Mouse (Mus musculus) embryonic facial prominence, embryonic 11.5 days (tissue): Measurements from ENCODE around the gene Cox7a2l. TPM values are rescaled to one million over a fixed set of nuclear protein-coding genes. Genes with fewer than 3 reads are reported as not detected.
A peak's percentile ranks its signal among the peaks of the same experiment; 100 is the strongest.

ENCODE experiments used
- ATAC-seq: fragments of 200-750 bp; cut with Nextera tagmentation; replicated peaks from 2 replicates; pipeline ENCODE4 v1.8.0; 2017; ENCODE audit warnings: low read depth; ENCODE audit not compliant: insufficient number of reproducible peaks, low FRiP score, low TSS enrichment
- DNase-seq: peaks from one replicate; pipeline ENCODE4 v3.0.0-alpha.2; 2015; ENCODE audit warnings: low spot score
- H3K27ac ChIP-seq: fragments of 300-500 bp; sonication (generic); replicated peaks from 2 replicates; pipeline ENCODE4 v1.5.1; 2014; ENCODE audit warnings: mild to moderate bottlenecking, low read depth, low read length, control low read depth
- H3K27me3 ChIP-seq: fragments of 300-500 bp; sonication (generic); 2 replicates; pipeline ENCODE4 v1.6.1; 2014; ENCODE audit warnings: mild to moderate bottlenecking, low read length, moderate library complexity, mixed read lengths; ENCODE audit not compliant: control insufficient read depth, insufficient read depth
- H3K36me3 ChIP-seq: fragments of 300-500 bp; sonication (generic); replicated peaks from 2 replicates; pipeline ENCODE4 v1.6.1; 2014; ENCODE audit warnings: low read depth, mild to moderate bottlenecking, low read length, moderate library complexity, mixed read lengths; ENCODE audit not compliant: control insufficient read depth, insufficient read depth
- H3K4me1 ChIP-seq: fragments of 300-500 bp; sonication (generic); 2 replicates; pipeline ENCODE4 v1.6.1; 2014; ENCODE audit warnings: low read length, mixed read lengths; ENCODE audit not compliant: control insufficient read depth, insufficient read depth
- H3K4me2 ChIP-seq: fragments of 300-500 bp; sonication (generic); 2 replicates; pipeline ENCODE4 v1.6.1; 2014; ENCODE audit warnings: low read depth, mild to moderate bottlenecking, control low read depth, low read length, moderate library complexity
- H3K4me3 ChIP-seq: fragments of 300-500 bp; sonication (generic); 2 replicates; pipeline ENCODE4 v1.5.1; 2014; ENCODE audit warnings: low read depth, low read length, control low read depth
- H3K9ac ChIP-seq: fragments of 300-500 bp; sonication (generic); replicated peaks from 2 replicates; pipeline ENCODE4 v1.6.1; 2014; ENCODE audit warnings: mild to moderate bottlenecking, control low read depth, low read length
- H3K9me3 ChIP-seq: fragments of 300-500 bp; sonication (generic); replicated peaks from 2 replicates; pipeline ENCODE4 v1.6.1; 2016; ENCODE audit warnings: mild to moderate bottlenecking, low read length, inconsistent platforms, mixed read lengths; ENCODE audit not compliant: control insufficient read depth
- WGBS: fragments of 180-500 bp; shearing (Covaris S2); extraction: QIAGEN DNeasy Blood & Tissue Kit; methylation state at CpG from one replicate; pipeline ENCODE4 v1.1.7; 2014; 5-methylcytosine and 5-hydroxymethylcytosine counted together
- polyA plus RNA-seq: library from polyadenylated mRNA; unstranded; fragments of >200 nt; fragmentation: Nextera tagmentation; extraction: Ambion mirVana; gene quantifications from 2 replicates; pipeline ENCODE4 v1.2.1, GENCODE M21; 2014

Gene Cox7a2l
- polyA plus RNA-seq, 1 experiment from 2014 or later = 164 TPM

DNA sequence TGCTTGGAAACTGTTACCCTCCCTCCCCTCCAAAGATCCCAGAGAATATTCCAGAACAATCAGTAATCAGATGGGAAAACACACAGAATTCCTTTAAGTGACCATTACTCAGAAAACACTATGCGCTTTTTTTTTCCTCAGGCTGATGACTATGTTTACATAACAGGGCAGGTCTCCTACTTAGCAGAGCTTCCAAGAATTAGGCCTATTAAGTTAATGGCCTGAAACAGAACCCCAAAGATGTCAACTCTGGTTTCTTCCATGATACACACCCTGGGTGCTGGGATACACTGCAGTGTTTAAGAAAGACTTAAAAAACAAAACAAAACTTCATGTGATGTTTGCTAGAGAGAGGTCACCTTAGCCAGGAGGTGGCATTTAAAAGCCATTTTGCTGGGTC, 21.6 kb upstream of the Cox7a2l start:
- Histone ChIP-seq H3K4me3 (no peak overlapping the region), H3K9ac (no peak overlapping the region), H3K27me3 (no peaks in the 10 kb centered on the region), H3K27ac (no peak overlapping the region), H3K4me1 (no peaks in the 10 kb centered on the region), H3K36me3 (no peaks in the 10 kb centered on the region), H3K4me2 (no peak overlapping the region), H3K9me3 (no peaks in the 10 kb centered on the region; the same call in 1 of the 2 replicates)
- no peak for ATAC-seq
- no peak for DNase-seq
- WGBS = 41% methylated on average over 1 of the region's 1 CpGs

DNA sequence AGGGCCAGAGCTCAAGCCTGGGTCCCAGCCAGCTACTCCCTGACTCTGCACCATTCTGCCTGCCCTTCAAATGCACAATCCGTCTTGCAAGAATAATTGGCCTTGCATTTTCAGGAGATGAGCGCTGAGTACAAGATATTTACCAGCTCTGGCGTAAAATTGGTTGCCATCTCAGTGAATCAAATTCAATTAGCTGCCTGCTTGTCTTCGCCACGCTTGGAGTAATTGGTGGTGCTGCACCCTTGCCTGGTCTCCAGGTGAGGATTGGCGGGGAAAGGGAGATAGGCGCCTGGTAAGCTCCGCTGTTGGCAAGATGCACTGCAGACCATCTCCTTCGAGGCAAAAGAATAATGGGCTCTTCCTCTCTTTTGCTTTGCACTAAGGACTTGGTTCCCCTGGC, 21.0 kb upstream of the Cox7a2l start:
- Histone ChIP-seq H3K27me3 (no peaks in the 10 kb centered on the region), H3K36me3 (no peaks in the 10 kb centered on the region), H3K4me3 (no peak overlapping the region), H3K27ac (no peak overlapping the region), H3K4me2 (no peak overlapping the region), H3K9me3 (no peaks in the 10 kb centered on the region; the same call in 1 of the 2 replicates), H3K9ac (no peak overlapping the region), H3K4me1 (no peaks in the 10 kb centered on the region)
- ATAC-seq (no peak), DNase-seq (no peak)
- WGBS = 69% methylated on average over 9 of the region's 9 CpGs

DNA sequence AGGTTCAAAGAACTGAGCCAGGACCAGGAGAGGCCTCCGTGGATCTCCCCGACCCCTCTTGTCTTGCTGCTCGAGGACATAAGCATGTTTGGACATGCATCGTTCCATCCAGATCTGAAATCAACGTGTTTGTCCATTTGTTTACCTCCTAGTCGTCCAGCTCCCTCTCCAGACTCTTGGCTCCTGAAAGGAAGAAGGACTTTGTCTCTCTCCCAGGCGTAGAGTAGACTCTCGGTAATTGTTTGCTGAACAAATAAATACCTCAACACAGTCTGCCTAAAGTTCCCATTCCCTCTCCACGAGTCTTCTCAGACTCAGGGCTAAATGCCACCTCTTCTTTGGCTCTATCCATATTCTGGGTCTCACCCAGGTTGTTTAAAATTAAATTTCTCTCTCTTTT, 16.0 kb upstream of the Cox7a2l start:
- H3K4me3 ChIP-seq = no peak overlapping the region
- no peaks in the 10 kb centered on the region for H3K4me1 ChIP-seq
- H3K27ac ChIP-seq = no peak overlapping the region
- no peaks in the 10 kb centered on the region for H3K36me3 ChIP-seq
- no peak for DNase-seq
- 78% methylated on average over 9 of the region's 9 CpGs for WGBS
- H3K4me2 ChIP-seq = no peak overlapping the region
- no peak for ATAC-seq
- no peaks in the 10 kb centered on the region; the same call in 1 of the 2 replicates for H3K9me3 ChIP-seq
- H3K27me3 ChIP-seq = no peaks in the 10 kb centered on the region
- H3K9ac ChIP-seq = no peak overlapping the region

DNA sequence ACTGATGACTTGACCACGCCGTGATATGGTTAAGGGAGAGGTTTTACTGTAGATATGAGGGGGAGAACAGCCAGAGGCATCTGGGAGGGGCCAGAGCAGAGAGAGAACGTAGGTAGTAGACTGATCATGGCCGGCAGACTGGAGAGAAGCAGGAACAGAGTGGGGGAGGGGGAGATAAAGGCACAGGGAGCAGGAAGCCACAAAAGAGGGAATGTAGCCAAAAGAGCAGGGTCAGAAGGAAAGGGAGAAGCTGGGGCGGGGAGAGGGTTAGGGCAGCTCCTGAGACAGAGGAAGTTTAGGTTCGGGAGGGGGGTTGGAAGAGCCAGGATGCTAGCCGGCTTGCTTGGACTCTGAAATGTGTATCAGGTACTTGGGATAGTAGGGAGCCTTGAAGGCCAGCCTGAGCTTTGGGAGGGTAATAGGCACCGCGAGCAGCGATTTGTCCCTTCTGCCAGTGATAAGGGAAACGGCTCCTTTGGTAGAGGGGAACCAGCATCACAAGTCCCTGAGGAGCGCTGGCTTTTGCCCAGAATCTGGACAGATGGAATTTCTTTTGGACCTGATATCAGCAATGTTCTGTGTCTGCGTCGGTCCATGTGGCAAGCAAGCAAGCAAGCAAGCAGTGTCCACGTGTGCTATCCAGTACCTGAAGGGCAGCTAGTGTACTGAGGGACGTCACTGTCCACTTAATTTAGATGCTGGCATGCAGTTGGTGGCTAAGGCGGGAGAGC, 10.7 kb upstream of the Cox7a2l start:
- peak; percentile 71 for DNase-seq
- no peaks in the 10 kb centered on the region for H3K27me3 ChIP-seq
- H3K4me3 ChIP-seq = no peak overlapping the region
- 17% methylated on average over 17 of the region's 17 CpGs for WGBS
- no peaks in the 10 kb centered on the region for H3K9me3 ChIP-seq
- peak overlapping the region; percentile 37 for H3K9ac ChIP-seq
- peak overlapping the region; percentile 60 for H3K27ac ChIP-seq
- H3K4me1 ChIP-seq = peaks cover 9% of the 10 kb centered on the region
- ATAC-seq = peak; percentile 37
- H3K36me3 ChIP-seq = no peaks in the 10 kb centered on the region
- H3K4me2 ChIP-seq = peak overlapping the region; percentile 24

DNA sequence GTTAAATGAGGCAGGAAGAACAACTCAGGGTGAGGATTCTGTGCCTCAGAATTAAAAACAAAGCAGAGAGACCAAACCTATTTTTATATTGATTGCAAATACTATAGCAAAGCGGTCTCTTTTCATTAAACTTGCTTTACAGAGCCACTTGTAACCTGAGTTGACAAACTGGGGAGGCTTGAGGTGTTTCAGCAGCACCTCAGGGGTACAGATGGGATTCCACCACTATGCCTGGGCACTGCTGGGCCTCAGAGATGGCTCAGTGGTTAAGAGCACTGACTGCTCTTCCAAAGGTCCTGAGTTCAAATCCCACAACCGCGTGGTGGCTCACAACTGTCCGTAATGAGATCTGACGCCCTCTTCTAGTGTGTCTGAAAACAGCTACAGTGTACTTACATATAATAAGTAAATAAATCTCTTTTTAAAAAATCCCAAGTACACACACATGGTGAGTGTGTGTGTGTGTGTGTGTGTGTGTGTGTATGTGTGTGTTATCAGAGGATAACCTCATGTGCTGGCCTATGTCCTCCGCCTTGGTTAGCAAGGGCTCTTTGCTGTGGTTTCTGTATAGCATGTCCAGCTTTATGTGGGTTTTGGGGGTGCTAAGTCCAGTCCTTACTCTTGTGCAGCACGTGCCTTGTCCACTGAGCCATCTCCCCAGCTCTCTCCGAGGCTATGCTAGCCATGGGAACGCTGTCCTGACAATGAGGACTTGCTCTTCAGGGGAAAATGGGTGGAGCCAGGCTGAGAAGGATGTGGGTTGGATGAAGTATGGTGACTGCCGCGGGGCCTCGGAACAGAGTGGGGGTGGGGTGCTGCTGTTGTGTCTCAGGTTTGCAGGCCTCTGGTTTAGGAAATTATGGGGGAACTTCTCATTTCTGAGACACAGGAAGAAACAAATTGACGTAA, 9.7 kb upstream of the Cox7a2l start:
- ATAC-seq = peak; percentile 83
- peak overlapping the region; percentile 24; the same call in 1 of the 2 replicates for H3K4me2 ChIP-seq
- H3K9ac ChIP-seq = no peak overlapping the region
- H3K4me1 ChIP-seq = peaks cover 9% of the 10 kb centered on the region
- peak; percentile 80 for DNase-seq
- H3K4me3 ChIP-seq = no peak overlapping the region
- H3K9me3 ChIP-seq = no peaks in the 10 kb centered on the region
- H3K27me3 ChIP-seq = no peaks in the 10 kb centered on the region
- no peak overlapping the region for H3K27ac ChIP-seq
- no peaks in the 10 kb centered on the region for H3K36me3 ChIP-seq
- WGBS = 22% methylated on average over 13 of the region's 13 CpGs

DNA sequence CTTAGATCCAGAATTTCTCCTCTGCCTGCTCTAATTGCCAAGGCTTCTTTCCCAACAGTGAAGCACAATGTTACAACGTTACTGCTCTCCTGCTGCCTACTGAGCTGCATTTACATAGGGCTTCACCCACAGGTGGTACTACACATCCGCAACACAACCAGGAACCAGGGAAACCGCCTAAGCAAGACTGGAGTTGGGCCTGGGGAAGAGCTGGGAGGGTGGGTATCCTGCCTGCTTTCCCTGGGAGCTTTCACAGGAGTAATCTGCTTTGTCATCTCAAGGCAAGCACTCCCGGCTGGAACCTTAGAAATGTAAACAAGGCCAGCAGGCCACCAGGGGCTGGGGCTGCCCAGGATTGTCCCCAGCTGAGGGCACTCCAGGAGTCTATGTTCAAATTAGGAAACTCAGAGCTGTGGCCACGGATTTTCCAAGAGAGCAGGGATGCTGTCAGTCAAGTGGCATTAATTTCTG, 9.0 kb upstream of the Cox7a2l start:
- ATAC-seq (0 out of 2 replicates have a peak, but pooled peaks have one; percentile 30), DNase-seq (peak; percentile 43)
- Histone ChIP-seq H3K27ac (no peak overlapping the region), H3K9ac (0 out of 2 replicates have a peak overlapping the region, but pooled peaks have one; percentile 9), H3K36me3 (no peaks in the 10 kb centered on the region), H3K27me3 (no peaks in the 10 kb centered on the region), H3K4me2 (no peak overlapping the region), H3K4me1 (peaks cover 9% of the 10 kb centered on the region), H3K4me3 (no peak overlapping the region), H3K9me3 (no peaks in the 10 kb centered on the region)
- WGBS = 11% methylated on average over 5 of the region's 5 CpGs

DNA sequence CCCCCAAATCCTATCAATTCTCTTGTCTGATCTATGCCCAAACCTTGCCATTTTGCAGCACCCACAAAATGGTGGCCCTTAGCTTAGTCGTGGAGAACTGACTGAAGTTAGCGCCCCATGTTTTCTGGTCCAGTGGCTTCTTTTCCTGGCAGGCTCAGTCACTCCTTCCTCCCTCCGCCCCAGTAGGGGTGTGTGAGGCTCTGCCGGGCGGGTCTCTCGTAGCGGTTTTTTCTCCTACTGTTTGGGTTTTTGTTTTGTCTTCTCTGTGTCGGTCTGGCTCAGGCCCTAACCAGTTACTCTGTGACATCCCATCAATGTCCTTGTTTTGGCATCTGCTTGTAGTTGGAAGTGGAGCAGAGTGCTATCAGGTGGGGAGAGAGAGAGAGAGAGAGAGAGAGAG, 8.5 kb upstream of the Cox7a2l start:
- no peaks in the 10 kb centered on the region for H3K36me3 ChIP-seq
- 11% methylated on average over 8 of the region's 8 CpGs for WGBS
- no peak overlapping the region for H3K4me3 ChIP-seq
- no peak overlapping the region for H3K27ac ChIP-seq
- H3K27me3 ChIP-seq = no peaks in the 10 kb centered on the region
- peak overlapping the region; percentile 18; the same call in 1 of the 2 replicates for H3K9ac ChIP-seq
- H3K4me1 ChIP-seq = peaks cover 9% of the 10 kb centered on the region
- H3K9me3 ChIP-seq = no peaks in the 10 kb centered on the region
- no peak for DNase-seq
- H3K4me2 ChIP-seq = no peak overlapping the region; the same call in 1 of the 2 replicates
- no peak for ATAC-seq
